ENCODE assay signal across 8 mouse cellular contexts in genomic region chr12:36317036-36317819, GRCm38 (mm10). TPM values are rescaled to one million over a fixed set of nuclear protein-coding genes. Genes with fewer than 3 reads are reported as not detected.
A peak's percentile ranks its signal among the peaks of the same experiment; 100 is the strongest.
DNase-seq lines count a peak whose midpoint lies in the region; ATAC-seq lines count a peak whose summit lies in the region.

No protein-coding gene starts in this region.

- H3K36me3 ChIP-seq in heart, embryonic 13.5 days: no peaks in the 10 kb centered on the region
- H3K36me3 ChIP-seq in kidney, embryonic 14.5 days (ENCODE audit: control insufficient read depth, insufficient read depth, low read length): no peaks in the 10 kb centered on the region

- ATAC-seq in activated CD4-positive, CD25-positive, alpha-beta regulatory T cell, adult 4 months: peak; percentile 66
- no peak for ATAC-seq in heart, embryonic 13.5 days (ENCODE audit: extremely low read depth, insufficient number of reproducible peaks, low FRiP score, low TSS enrichment)
- peak; percentile 87 for ATAC-seq in kidney, embryonic 14.5 days (ENCODE audit: low FRiP score, low TSS enrichment)

- H3K4me3 ChIP-seq in heart, embryonic 13.5 days: peak overlapping the region; percentile 60
- peak overlapping the region; percentile 45 for H3K4me3 ChIP-seq in kidney, embryonic 14.5 days (ENCODE audit: low read length)

- H3K9ac ChIP-seq in heart, embryonic 13.5 days: peak overlapping the region; percentile 72
- peak overlapping the region; percentile 59 for H3K9ac ChIP-seq in kidney, embryonic 14.5 days (ENCODE audit: low read depth, low read length)

- no peak overlapping the region for H3K27ac ChIP-seq in heart, embryonic 13.5 days (replicated peaks)
- peak overlapping the region; percentile 24; the same call in 1 of the 2 replicates for H3K27ac ChIP-seq in kidney, embryonic 14.5 days (ENCODE audit: low read depth, low read length)

- no peaks in the 10 kb centered on the region for H3K9me3 ChIP-seq in heart, embryonic 13.5 days
- no peaks in the 10 kb centered on the region for H3K9me3 ChIP-seq in kidney, embryonic 14.5 days (ENCODE audit: control insufficient read depth, low read length)

- H3K27me3 ChIP-seq in heart, embryonic 13.5 days (replicated peaks): no peaks in the 10 kb centered on the region
- H3K27me3 ChIP-seq in kidney, embryonic 14.5 days (ENCODE audit: control insufficient read depth, insufficient read depth, low read length): 0 out of 2 replicates have a peak, but pooled peaks cover 3% of the 10 kb centered on the region

- H3K4me1 ChIP-seq in heart, embryonic 13.5 days: peaks cover 10% of the 10 kb centered on the region; the same call in 1 of the 2 replicates
- 0 out of 2 replicates have a peak, but pooled peaks cover 5% of the 10 kb centered on the region for H3K4me1 ChIP-seq in kidney, embryonic 14.5 days (ENCODE audit: control insufficient read depth, insufficient read depth, low read length)

- peak; percentile 47 for DNase-seq in CD4-positive helper T cell, adult 2 months (ENCODE audit: low read depth, low spot score)
- peak; percentile 42 for DNase-seq in embryo, embryonic 11.5 days (ENCODE audit: low read depth, low spot score)
- DNase-seq in lung, postnatal 14 days: peak; percentile 28
- peak; percentile 7 for DNase-seq in ovary, postnatal 14 days (ENCODE audit: low spot score)
- peak; percentile 45 for DNase-seq in yolk sac, embryonic 10.5 days (ENCODE audit: low spot score)

- peak overlapping the region; percentile 86 for H3K4me2 ChIP-seq in heart, embryonic 13.5 days
- peak overlapping the region; percentile 86 for H3K4me2 ChIP-seq in kidney, embryonic 14.5 days (replicated peaks; ENCODE audit: low read depth, low read length)

- 5% methylated on average over 30 of the region's 30 CpGs for WGBS in heart, embryonic 13.5 days
- 2% methylated on average over 30 of the region's 30 CpGs for WGBS in kidney, embryonic 14.5 days

RNA-seq across cellular contexts. Expression of gene Sostdc1, which starts 3.3 kb away (rescaled TPM):
- polyA plus RNA-seq in activated CD4-positive, CD25-positive, alpha-beta regulatory T cell, adult 4 months (2017; shearing (Covaris generic)): 1 to 10 TPM; 1.4 to 5.1 TPM
- polyA plus RNA-seq in heart, embryonic 13.5 days (2015; fragmentation: Nextera tagmentation; extraction: Ambion mirVana): 0.21 and 0.34 TPM in 2 replicates
- 42.9 and 50.1 TPM in 2 replicates for polyA plus RNA-seq in kidney, embryonic 14.5 days (2014; fragmentation: Nextera tagmentation; extraction: Ambion mirVana)
